Mouse (Mus musculus): ENCODE measurements at regions not wholly inside any gene's neighbourhood (a gene's known extent, or its start where the extent isn't known, plus 50 kb on each side); places are given as distances from the start of the nearest gene placed in this dataset.

GRCm38 (mm10) chr3:48503996-48504395 is 1253.1 kb downstream of the Pcdh18 start:
- H3K36me3 ChIP-seq: no peaks in the 10 kb centered on the region
- H3K9me3 ChIP-seq: no peaks in the 10 kb centered on the region
- H3K4me3 ChIP-seq (replicated peaks): no peak overlapping the region
- H3K4me2 ChIP-seq: no peak overlapping the region
- no peak overlapping the region for H3K27ac ChIP-seq
- H3K4me1 ChIP-seq: no peaks in the 10 kb centered on the region
- no peaks in the 10 kb centered on the region for H3K27me3 ChIP-seq (replicated peaks)
- 62% methylated on average over 2 of the region's 2 CpGs for WGBS
- no peak for ATAC-seq (ENCODE audit: insufficient read depth, low FRiP score, low read depth)
- no peak overlapping the region for H3K9ac ChIP-seq

GRCm38 (mm10) chr3:48464679-48465078 is 1292.4 kb downstream of the Pcdh18 start:
- Histone ChIP-seq H3K4me3 (replicated peaks) (no peak overlapping the region), H3K27me3 (replicated peaks) (no peaks in the 10 kb centered on the region), H3K36me3 (no peaks in the 10 kb centered on the region), H3K9ac (no peak overlapping the region), H3K27ac (no peak overlapping the region), H3K9me3 (no peaks in the 10 kb centered on the region), H3K4me2 (no peak overlapping the region), H3K4me1 (no peaks in the 10 kb centered on the region)
- ATAC-seq (ENCODE audit: insufficient read depth, low FRiP score, low read depth): no peak

GRCm38 (mm10) chr3:48441938-48442337 is 1315.2 kb downstream of the Pcdh18 start:
- no peak overlapping the region for H3K4me2 ChIP-seq
- no peaks in the 10 kb centered on the region for H3K4me1 ChIP-seq
- ATAC-seq (ENCODE audit: insufficient read depth, low FRiP score, low read depth): no peak
- 85% methylated on average over 2 of the region's 2 CpGs for WGBS
- H3K27ac ChIP-seq: no peak overlapping the region
- H3K36me3 ChIP-seq: no peaks in the 10 kb centered on the region
- H3K9me3 ChIP-seq: no peaks in the 10 kb centered on the region
- H3K9ac ChIP-seq: no peak overlapping the region
- H3K27me3 ChIP-seq (replicated peaks): no peaks in the 10 kb centered on the region
- H3K4me3 ChIP-seq (replicated peaks): no peak overlapping the region

GRCm38 (mm10) chr3:48429406-48430033 is 1327.6 kb downstream of the Pcdh18 start:
- ATAC-seq (ENCODE audit: insufficient read depth, low FRiP score, low read depth): no peak
- Histone ChIP-seq H3K27ac (no peak overlapping the region), H3K36me3 (no peaks in the 10 kb centered on the region), H3K9me3 (no peaks in the 10 kb centered on the region), H3K4me2 (no peak overlapping the region), H3K4me3 (replicated peaks) (no peak overlapping the region), H3K4me1 (no peaks in the 10 kb centered on the region), H3K9ac (no peak overlapping the region), H3K27me3 (replicated peaks) (no peaks in the 10 kb centered on the region)
- WGBS: 59% methylated on average over 2 of the region's 2 CpGs

GRCm38 (mm10) chr3:48389862-48390261 is 1367.3 kb downstream of the Pcdh18 start:
- Histone ChIP-seq H3K9me3 (no peaks in the 10 kb centered on the region), H3K9ac (no peak overlapping the region), H3K4me3 (replicated peaks) (no peak overlapping the region), H3K27ac (no peak overlapping the region), H3K36me3 (no peaks in the 10 kb centered on the region), H3K27me3 (replicated peaks) (no peaks in the 10 kb centered on the region), H3K4me1 (no peaks in the 10 kb centered on the region), H3K4me2 (no peak overlapping the region)
- peak; percentile 70 for ATAC-seq (ENCODE audit: insufficient read depth, low FRiP score, low read depth)

Measured in stomach, embryonic 15.5 days (tissue).